Mouse (Mus musculus) cortical plate, adult 2 months (tissue): ENCODE results near the gene Sap18.

Experiments
- CTCF ChIP-seq: fragments of 200-500 bp; IDR thresholded peaks from 2 replicates; pipeline ENCODE4 v1.5.1; 2011; ENCODE audit warnings: mild to moderate bottlenecking, control low read depth, low read length; ENCODE audit not compliant: insufficient read depth; ENCODE audit errors: extremely low read depth
- POLR2A ChIP-seq: fragments of 200-500 bp; IDR thresholded peaks from 2 replicates; pipeline ENCODE4 v1.6.1; 2011; ENCODE audit warnings: mild to moderate bottlenecking, low read length, control low read depth; ENCODE audit not compliant: insufficient read depth; ENCODE audit errors: extremely low read depth

- TF ChIP-seq CTCF (no peak), POLR2A (no peak)
Measured at GRCm38 (mm10) chr14:57789311-57789710, 8.7 kb upstream of the Sap18 start.
